Mouse (Mus musculus) liver, adult 2 months (tissue): ENCODE data around the gene Tut7. TPM values are rescaled to one million over a fixed set of nuclear protein-coding genes. Genes with fewer than 3 reads are reported as not detected.
A peak's percentile ranks its signal among the peaks of the same experiment; 100 is the strongest.
"Not testable (repeated sequence)": the region's sequence is repeated elsewhere in the genome, so short reads cannot be mapped to it uniquely, and the experiment has no call there.

ENCODE experiments used
- DNase-seq: peaks from one replicate; pipeline ENCODE4 v3.0.0-alpha.2; 2011; ENCODE audit warnings: low read depth, low spot score; ENCODE audit errors: extremely low read depth
- H3K27ac ChIP-seq: fragments of 200-500 bp; replicated peaks from 2 replicates; pipeline ENCODE4 v1.5.1; 2012; ENCODE audit warnings: low read depth, mild to moderate bottlenecking, control low read depth, inconsistent platforms, low read length; ENCODE audit not compliant: insufficient read depth
- H3K27me3 ChIP-seq: fragments of 200-500 bp; 2 replicates; pipeline ENCODE4 v1.6.1; 2012; ENCODE audit warnings: mild to moderate bottlenecking, moderate library complexity, low read length, inconsistent platforms; ENCODE audit not compliant: control insufficient read depth, insufficient read depth
- H3K36me3 ChIP-seq: fragments of 200-500 bp; 2 replicates; pipeline ENCODE4 v1.6.1; 2012; ENCODE audit warnings: low read length, inconsistent platforms; ENCODE audit not compliant: control insufficient read depth, insufficient read depth
- H3K4me1 ChIP-seq: fragments of 200-500 bp; 2 replicates; pipeline ENCODE4 v1.6.1; 2011; ENCODE audit warnings: low read length; ENCODE audit not compliant: control insufficient read depth, insufficient read depth
- H3K4me3 ChIP-seq: fragments of 200-500 bp; 2 replicates; pipeline ENCODE4 v1.5.1; 2011; ENCODE audit warnings: low read depth, mild to moderate bottlenecking, control low read depth, low read length, moderate library complexity; ENCODE audit not compliant: insufficient read depth
- H3K79me2 ChIP-seq: fragments of 200-500 bp; 2 replicates; pipeline ENCODE4 v1.6.1; 2012; ENCODE audit warnings: inconsistent platforms, mild to moderate bottlenecking, low read length, moderate library complexity; ENCODE audit not compliant: control insufficient read depth, insufficient read depth
- H3K9ac ChIP-seq: fragments of 200-500 bp; 2 replicates; pipeline ENCODE4 v1.6.1; 2012; ENCODE audit warnings: low read depth, mild to moderate bottlenecking, control low read depth, inconsistent platforms, low read length
- CTCF ChIP-seq: fragments of 200-500 bp; IDR thresholded peaks from 2 replicates; pipeline ENCODE4 v1.5.1; 2011; ENCODE audit warnings: low read depth, low read length, control low read depth
- POLR2A ChIP-seq: fragments of 200-500 bp; IDR thresholded peaks from 2 replicates; pipeline ENCODE4 v1.6.1; 2011; ENCODE audit warnings: low read length, control low read depth; ENCODE audit not compliant: insufficient read depth; ENCODE audit errors: extremely low read depth
- WGBS: fragments of 180-500 bp; shearing (Covaris S2); methylation state at CpG from one replicate; pipeline ENCODE4 v1.1.7; 2018; 5-methylcytosine and 5-hydroxymethylcytosine counted together
- polyA plus RNA-seq: library from polyadenylated mRNA; depleted of rRNA; stranded (reverse); fragments of >200 nt; gene quantifications from 2 replicates; pipeline ENCODE4 v1.2.3, GENCODE M21; 2012; rRNA removed
- total RNA-seq: library from RNA; depleted of rRNA; stranded (reverse); fragments of >200 nt; gene quantifications from 2 replicates; pipeline ENCODE4 v1.2.3, GENCODE M21; 2014; rRNA removed

Gene Tut7
- total and polyA plus RNA-seq, 2 experiments = 17.7 to 56.9 TPM

- 44% methylated on average over 7 of the region's 7 CpGs for WGBS
- no peak for DNase-seq
- TF ChIP-seq POLR2A (no peak), CTCF (no peak)
- Histone ChIP-seq H3K27ac (no peak within 1 kb of the TSS), H3K79me2 (no peaks in the 10 kb centered on the region), H3K9ac (no peak within 1 kb of the TSS), H3K27me3 (no peaks in the 10 kb centered on the region), H3K4me1 (no peaks in the 10 kb centered on the region), H3K4me3 (no peak within 1 kb of the TSS), H3K36me3 (no peaks in the 10 kb centered on the region)
Observed at GRCm38 (mm10) chr13:59731652-59732051, 91.3 kb downstream of the Tut7 start, which contains the start of gene Spata31d1d. Spata31d1d (minus strand) TSS chr13:59731752.

DNA sequence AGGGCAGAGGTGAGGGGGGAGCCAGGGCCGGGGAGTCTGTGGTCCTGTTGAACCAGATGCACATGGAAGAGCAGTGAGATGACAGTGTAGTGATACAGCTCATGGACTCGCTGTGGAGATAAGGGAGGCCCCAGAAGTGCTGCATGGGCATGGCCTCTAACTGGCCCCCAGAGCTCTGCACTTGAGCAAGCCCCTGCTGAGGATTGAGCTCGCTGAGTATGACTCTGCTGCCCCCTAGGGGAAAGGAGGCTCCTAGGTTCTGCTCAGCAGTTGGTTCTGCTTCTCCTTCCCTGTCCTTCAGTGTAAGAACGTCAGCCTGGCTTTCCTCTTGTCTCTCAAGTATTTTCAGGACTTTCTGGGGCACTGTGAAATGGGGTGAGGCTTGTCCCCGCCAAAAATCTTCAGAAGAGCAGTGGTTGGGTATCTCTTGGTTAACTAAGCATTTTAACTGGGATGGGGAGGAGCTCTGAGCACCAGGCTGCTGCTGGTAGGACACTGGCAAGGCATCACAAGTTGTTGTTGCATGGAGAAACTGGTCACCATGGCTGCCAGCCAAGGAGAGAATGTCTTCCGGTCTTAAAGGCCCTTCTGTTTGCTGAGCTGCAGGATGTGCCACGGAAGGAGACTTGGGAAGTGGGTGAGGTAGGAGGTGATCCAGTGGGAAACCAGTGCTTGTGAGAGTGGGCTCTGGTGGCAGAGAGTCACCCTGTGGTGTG, 94.4 kb downstream of the Tut7 start:
- Histone ChIP-seq H3K27me3 (0 out of 2 replicates have a peak, but pooled peaks cover 2% of the 10 kb centered on the region), H3K27ac (no peak overlapping the region), H3K36me3 (no peaks in the 10 kb centered on the region), H3K79me2 (no peaks in the 10 kb centered on the region), H3K4me1 (no peaks in the 10 kb centered on the region), H3K9ac (no peak overlapping the region), H3K4me3 (no peak overlapping the region)
- WGBS = 22% methylated on average over 7 of the region's 7 CpGs
- DNase-seq = peak; percentile 41
- TF ChIP-seq CTCF = peak; percentile 91
- no peak for TF ChIP-seq POLR2A

- Histone ChIP-seq H3K36me3 (no peaks in the 10 kb centered on the region), H3K4me3 (no peak overlapping the region), H3K4me1 (no peaks in the 10 kb centered on the region), H3K9ac (no peak overlapping the region), H3K27ac (no peak overlapping the region), H3K27me3 (0 out of 2 replicates have a peak, but pooled peaks cover 2% of the 10 kb centered on the region), H3K79me2 (no peaks in the 10 kb centered on the region)
- no peak for DNase-seq
- TF ChIP-seq POLR2A (no peak), CTCF (no peak)
- 34% methylated on average over 29 of the region's 29 CpGs for WGBS
Observed at GRCm38 (mm10) chr13:59726139-59726867, 96.6 kb downstream of the Tut7 start.

DNA sequence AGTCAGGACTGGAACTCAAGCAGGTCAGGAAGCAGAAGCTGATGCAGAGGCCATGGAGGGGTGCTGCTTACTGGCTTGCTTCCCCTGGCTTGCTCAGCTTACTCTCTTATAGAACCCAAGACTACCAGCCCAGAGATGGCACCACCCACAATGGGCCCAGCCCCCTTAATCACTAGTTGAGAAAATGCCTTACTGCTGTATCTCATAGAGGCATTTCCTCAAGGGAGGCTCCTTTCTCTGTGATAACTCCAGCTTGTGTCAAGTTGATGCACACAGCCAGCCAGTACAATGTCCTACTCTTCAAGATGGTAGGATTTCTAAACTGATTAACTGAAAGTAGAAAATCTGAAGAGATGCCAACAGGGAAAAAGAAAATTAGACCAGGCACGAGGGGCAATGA, 100.9 kb downstream of the Tut7 start:
- not testable (repeated sequence) for H3K4me3 ChIP-seq, H3K27me3 ChIP-seq, H3K79me2 ChIP-seq, H3K27ac ChIP-seq, H3K36me3 ChIP-seq, DNase-seq, H3K4me1 ChIP-seq, H3K9ac ChIP-seq
- WGBS = 84% methylated on average over 1 of the region's 1 CpGs

Other genes with a start within 250 kb of the Tut7 start
- gene Agtpbp1, start 237.9 kb downstream of the Tut7 start, total RNA-seq = 10.0 and 10.5 TPM in 2 replicates
- gene Agtpbp1, start 237.9 kb downstream of the Tut7 start, polyA plus RNA-seq = 1.9 TPM in 2 replicates
- 27.7 and 32.3 TPM in 2 replicates for gene Naa35, start 237.9 kb downstream of the Tut7 start, total RNA-seq
- 21.8 and 29.1 TPM in 2 replicates for gene Naa35, start 237.9 kb downstream of the Tut7 start, polyA plus RNA-seq
- 3.3 and 3.6 TPM in 2 replicates for gene Golm1, start 147.3 kb downstream of the Tut7 start, total RNA-seq
- 1.1 and 1.2 TPM in 2 replicates for gene Golm1, start 147.3 kb downstream of the Tut7 start, polyA plus RNA-seq
- not detected in 2 replicates for gene 4921517D22Rik, start 129.0 kb downstream of the Tut7 start, total RNA-seq
- not detected in 2 replicates for gene 4921517D22Rik, start 129.0 kb downstream of the Tut7 start, polyA plus RNA-seq
- not detected in 2 replicates for gene Spata31d1a, start 112.8 kb downstream of the Tut7 start, total RNA-seq
- gene Spata31d1a, start 112.8 kb downstream of the Tut7 start, polyA plus RNA-seq = not detected in 2 replicates
- not detected in 2 replicates for gene Spata31d1b, start 110.9 kb downstream of the Tut7 start, total RNA-seq
- gene Spata31d1b, start 110.9 kb downstream of the Tut7 start, polyA plus RNA-seq = not detected in 2 replicates
- gene Spata31d1d, start 91.4 kb downstream of the Tut7 start, total RNA-seq = not detected in 2 replicates
- gene Spata31d1d, start 91.4 kb downstream of the Tut7 start, polyA plus RNA-seq = not detected in 2 replicates
- not detected in 2 replicates for gene 1700014D04Rik, start 76.4 kb downstream of the Tut7 start, total RNA-seq
- not detected in 2 replicates for gene 1700014D04Rik, start 76.4 kb downstream of the Tut7 start, polyA plus RNA-seq
- gene Isca1, start 53.3 kb downstream of the Tut7 start, total RNA-seq = 32.4 and 38.9 TPM in 2 replicates
- 52.8 and 56.9 TPM in 2 replicates for gene Isca1, start 53.3 kb downstream of the Tut7 start, polyA plus RNA-seq
- gene Gm49354, start 40.9 kb downstream of the Tut7 start, total RNA-seq = not detected in 2 replicates
- not detected in 2 replicates for gene Gm49354, start 40.9 kb downstream of the Tut7 start, polyA plus RNA-seq